ENCODE assay signal across 7 mouse cellular contexts in genomic region chr2:28278150-28278549, GRCm38 (mm10).
A peak's percentile ranks its signal among the peaks of the same experiment; 100 is the strongest.
DNase-seq lines count a peak whose midpoint lies in the region; ATAC-seq and TF ChIP-seq lines count a peak whose summit lies in the region.

No protein-coding gene starts in this region.

- peak; percentile 39; the same call in 1 of the 2 replicates for ATAC-seq in forebrain, embryonic 12.5 days (ENCODE audit: low FRiP score)
- peak; percentile 40; the same call in 1 of the 2 replicates for ATAC-seq in hindbrain, embryonic 11.5 days (ENCODE audit: low FRiP score)
- peak; percentile 56; the same call in 1 of the 2 replicates for ATAC-seq in megakaryocyte, adult 5-6 weeks (ENCODE audit: poor library complexity, severe bottlenecking)

- no peaks in the 10 kb centered on the region for H3K9me3 ChIP-seq in forebrain, embryonic 12.5 days
- H3K9me3 ChIP-seq in hindbrain, embryonic 11.5 days (ENCODE audit: control insufficient read depth, low read length): no peaks in the 10 kb centered on the region

- peaks cover 3% of the 10 kb centered on the region; the same call in 1 of the 2 replicates for H3K27me3 ChIP-seq in forebrain, embryonic 12.5 days
- no peaks in the 10 kb centered on the region for H3K27me3 ChIP-seq in hindbrain, embryonic 11.5 days (ENCODE audit: control insufficient read depth, insufficient read depth, low read length)
- no peaks in the 10 kb centered on the region for H3K27me3 ChIP-seq in small intestine, adult 2 months (ENCODE audit: control insufficient read depth, insufficient read depth, low read length)

- no peak overlapping the region for H3K4me3 ChIP-seq in forebrain, embryonic 12.5 days (replicated peaks)
- H3K4me3 ChIP-seq in hindbrain, embryonic 11.5 days (ENCODE audit: low read depth, low read length): no peak overlapping the region
- no peak overlapping the region for H3K4me3 ChIP-seq in small intestine, adult 2 months (ENCODE audit: low read depth, low read length)

- no peak overlapping the region for H3K27ac ChIP-seq in forebrain, embryonic 12.5 days
- peak overlapping the region; percentile 4; the same call in 1 of the 2 replicates for H3K27ac ChIP-seq in hindbrain, embryonic 11.5 days (ENCODE audit: low read depth, low read length)
- H3K27ac ChIP-seq in small intestine, adult 2 months (ENCODE audit: insufficient read depth, low read depth, low read length): no peak overlapping the region

- no peak overlapping the region for H3K4me2 ChIP-seq in forebrain, embryonic 12.5 days
- H3K4me2 ChIP-seq in hindbrain, embryonic 11.5 days (replicated peaks; ENCODE audit: low read depth, low read length): no peak overlapping the region

- peak; percentile 27; the same call in 1 of the 2 replicates for TF ChIP-seq CTCF in small intestine, adult 2 months (IDR thresholded peaks at IDR 0.05; ENCODE audit: extremely low read depth, insufficient read length, insufficient replicate concordance, low read depth, low read length)

- WGBS in forebrain, embryonic 12.5 days: 6% methylated on average over 7 of the region's 7 CpGs
- WGBS in hindbrain, embryonic 11.5 days: 12% methylated on average over 7 of the region's 7 CpGs
- 14% methylated on average over 7 of the region's 7 CpGs for WGBS in small intestine, adult 2 months

- peak; percentile 78 for DNase-seq in NIH3T3 (ENCODE audit: low read depth)
- peak; percentile 15 for DNase-seq in c-Kit-positive CD71-positive TER-119-positive erythroid progenitor cells, embryonic 14.5 days (ENCODE audit: low spot score)
- DNase-seq in hindbrain, embryonic 11.5 days (ENCODE audit: low spot score): peak; percentile 88
- DNase-seq in layer of hippocampus, postnatal 10 days (ENCODE audit: low spot score in 2 of 2): peak; percentile 75 to 80

- no peak for TF ChIP-seq POLR2A in small intestine, adult 2 months (IDR thresholded peaks at IDR 0.05; ENCODE audit: low read depth, low read length)

- no peak overlapping the region for H3K9ac ChIP-seq in forebrain, embryonic 12.5 days
- H3K9ac ChIP-seq in hindbrain, embryonic 11.5 days (ENCODE audit: low read depth, low read length): no peak overlapping the region

- peaks cover 12% of the 10 kb centered on the region for H3K4me1 ChIP-seq in forebrain, embryonic 12.5 days
- H3K4me1 ChIP-seq in hindbrain, embryonic 11.5 days (replicated peaks; ENCODE audit: control insufficient read depth, insufficient read depth, low read length): no peaks in the 10 kb centered on the region
- 0 out of 2 replicates have a peak, but pooled peaks cover 1% of the 10 kb centered on the region for H3K4me1 ChIP-seq in small intestine, adult 2 months (ENCODE audit: control insufficient read depth, insufficient read depth, insufficient read length, low read length)

- H3K36me3 ChIP-seq in forebrain, embryonic 12.5 days (replicated peaks): no peaks in the 10 kb centered on the region
- no peaks in the 10 kb centered on the region for H3K36me3 ChIP-seq in hindbrain, embryonic 11.5 days (ENCODE audit: control insufficient read depth, insufficient read depth, low read length)
- H3K36me3 ChIP-seq in small intestine, adult 2 months (ENCODE audit: control insufficient read depth, insufficient read depth, low read length): no peaks in the 10 kb centered on the region

Comparison
In these comparisons a context has a peak if more than half of its experiments do, and no peak if none do; other contexts are left out.
1. DNase-seq: peak in every context shown above with its lines; median percentile 88 in hindbrain, embryonic 11.5 days; 78 in NIH3T3; 78 in layer of hippocampus, postnatal 10 days; 15 in c-Kit-positive CD71-positive TER-119-positive erythroid progenitor cells, embryonic 14.5 days.